Mouse (Mus musculus): Measurements from ENCODE around the gene Cpm. TPM values are rescaled to one million over a fixed set of nuclear protein-coding genes. Genes with fewer than 3 reads are reported as not detected.
A peak's percentile ranks its signal among the peaks of the same experiment; 100 is the strongest.

The Cpm gene
- polyA plus RNA-seq, 1 experiment from 2014 or later, result 6.2 TPM

DNA sequence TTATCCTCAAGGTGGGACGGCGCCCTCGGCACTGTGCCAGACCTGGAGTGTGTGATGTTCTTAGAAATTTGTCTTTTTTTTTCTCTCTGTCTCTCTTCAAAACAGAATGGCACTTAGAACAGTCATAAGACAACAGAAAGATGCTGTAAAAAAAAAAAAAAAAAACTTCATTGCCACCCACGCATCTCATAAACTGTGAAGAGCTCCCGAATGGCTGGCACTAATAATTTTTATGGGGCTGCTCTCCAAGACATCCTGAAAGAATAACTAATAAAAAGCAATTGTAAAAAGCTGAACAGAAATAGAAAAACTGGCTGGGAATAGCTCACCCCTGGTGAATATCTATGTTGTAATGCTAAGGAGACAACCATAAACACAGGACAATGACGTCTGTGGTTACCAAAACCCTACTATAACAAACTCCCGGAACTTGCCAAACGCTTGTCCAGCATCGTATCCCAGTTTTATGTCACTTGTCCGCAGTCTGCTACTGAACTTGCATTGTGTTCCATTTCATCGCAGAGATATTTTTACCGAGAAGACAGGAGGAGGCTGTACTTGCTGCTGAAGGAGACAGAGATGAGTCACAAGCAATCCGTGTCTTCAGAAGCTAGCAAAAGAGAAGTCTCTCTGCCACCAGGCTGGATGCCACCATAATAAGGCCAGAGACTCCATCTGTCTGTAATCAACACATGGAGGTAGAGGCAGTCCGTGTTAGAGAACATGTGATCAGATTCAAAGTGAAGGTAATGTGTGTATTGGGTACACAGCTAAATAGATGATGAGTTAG lies 25.3 kb upstream of the Cpm start:
- no peaks in the 10 kb centered on the region for H3K36me3 ChIP-seq
- no peak overlapping the region for H3K9ac ChIP-seq
- no peaks in the 10 kb centered on the region for H3K4me1 ChIP-seq (replicated peaks)
- H3K4me3 ChIP-seq, result no peak overlapping the region
- ATAC-seq (ENCODE audit: low read depth), result no peak
- H3K27me3 ChIP-seq, result no peaks in the 10 kb centered on the region
- H3K9me3 ChIP-seq, result no peaks in the 10 kb centered on the region
- 73% methylated on average over 14 of the region's 14 CpGs for WGBS
- H3K27ac ChIP-seq (replicated peaks), result 0 out of 2 replicates have a peak overlapping the region, but pooled peaks have one; percentile 49
- no peak overlapping the region for H3K4me2 ChIP-seq

DNA sequence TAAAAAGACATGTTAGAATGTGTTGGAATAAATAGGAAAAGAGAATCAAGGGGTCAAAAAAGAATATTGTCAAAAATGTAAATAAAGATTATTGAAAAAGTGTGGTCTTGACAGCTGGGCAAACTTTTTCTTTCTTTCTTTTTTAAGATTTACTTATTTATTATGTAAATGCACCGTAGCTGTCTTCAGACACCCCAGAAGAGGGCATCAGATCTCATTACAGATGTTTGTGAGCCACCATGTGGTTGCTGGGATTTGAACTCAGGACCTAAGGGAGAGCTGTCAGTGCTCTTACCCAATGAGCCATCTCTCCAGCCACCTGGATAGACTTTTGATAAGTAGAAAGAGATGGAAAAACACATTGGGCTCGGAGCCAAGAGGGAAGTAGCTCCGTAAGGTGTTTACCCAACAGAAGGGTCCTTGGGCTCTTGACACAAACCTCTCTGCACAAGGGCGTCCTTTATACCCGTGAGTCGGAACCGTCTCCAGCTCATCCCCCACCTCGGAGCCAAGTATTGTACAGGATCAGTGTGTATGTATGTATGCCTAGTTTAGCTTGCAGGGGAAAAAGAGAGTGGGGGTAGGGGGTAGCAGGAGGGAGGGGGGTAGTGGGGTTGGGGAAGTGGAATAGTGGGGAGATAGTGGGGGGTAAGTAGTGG lies 24.5 kb upstream of the Cpm start:
- Histone ChIP-seq H3K4me1 (replicated peaks) (no peaks in the 10 kb centered on the region), H3K9ac (no peak overlapping the region), H3K4me3 (no peak overlapping the region), H3K27me3 (no peaks in the 10 kb centered on the region), H3K36me3 (no peaks in the 10 kb centered on the region), H3K9me3 (no peaks in the 10 kb centered on the region), H3K27ac (replicated peaks) (no peak overlapping the region), H3K4me2 (no peak overlapping the region)
- 89% methylated on average over 8 of the region's 8 CpGs for WGBS
- ATAC-seq (ENCODE audit: low read depth), result no peak

DNA sequence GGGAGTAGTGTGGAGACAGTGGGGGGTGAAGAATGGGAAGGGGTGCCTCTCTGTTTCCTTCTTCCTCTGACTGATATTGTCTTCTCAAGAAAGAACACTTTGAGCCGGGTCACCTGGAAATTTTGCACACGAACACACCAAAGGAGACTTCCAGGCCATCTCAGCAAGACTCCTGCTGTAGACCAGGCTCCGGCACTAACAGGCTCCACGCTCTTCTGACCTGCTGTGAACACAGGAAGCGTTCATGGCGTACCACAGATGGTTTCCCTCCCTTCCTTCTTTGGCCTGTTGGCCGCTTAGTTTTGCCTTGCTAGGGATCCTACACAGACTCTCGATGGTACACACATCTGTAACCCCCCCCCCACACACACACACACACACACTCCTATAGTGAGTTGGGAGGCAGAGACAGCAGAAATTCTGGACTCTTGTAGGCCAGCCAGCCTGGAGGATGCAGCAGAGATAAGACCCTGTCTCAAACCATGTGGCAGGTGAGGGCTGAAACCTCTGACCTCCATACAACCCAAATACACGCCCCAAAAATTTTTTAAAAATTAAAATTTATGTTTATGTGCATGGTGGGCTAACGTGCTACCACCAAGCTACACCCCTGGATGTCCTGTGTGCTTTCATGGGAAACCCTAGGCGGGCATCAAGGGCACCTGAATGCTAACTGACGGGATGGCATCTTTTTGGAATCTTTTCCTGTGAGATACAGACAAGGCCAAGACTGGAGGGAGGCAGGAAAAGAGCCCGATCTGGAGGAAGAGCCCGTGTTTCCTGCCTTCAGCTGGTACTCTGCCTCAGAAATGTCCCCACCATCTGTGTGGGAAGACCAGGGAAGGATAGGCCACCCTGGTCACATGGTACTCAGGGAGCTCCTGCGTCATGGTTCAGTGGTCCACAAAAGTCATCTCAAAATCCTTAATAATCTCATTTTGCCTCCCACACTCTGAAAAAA lies 23.7 kb upstream of the Cpm start:
- Histone ChIP-seq H3K27ac (replicated peaks) (no peak overlapping the region), H3K36me3 (no peaks in the 10 kb centered on the region), H3K4me3 (no peak overlapping the region), H3K4me1 (replicated peaks) (no peaks in the 10 kb centered on the region), H3K4me2 (no peak overlapping the region), H3K9ac (no peak overlapping the region), H3K27me3 (no peaks in the 10 kb centered on the region), H3K9me3 (no peaks in the 10 kb centered on the region)
- 84% methylated on average over 15 of the region's 15 CpGs for WGBS
- ATAC-seq (ENCODE audit: low read depth), result no peak

DNA sequence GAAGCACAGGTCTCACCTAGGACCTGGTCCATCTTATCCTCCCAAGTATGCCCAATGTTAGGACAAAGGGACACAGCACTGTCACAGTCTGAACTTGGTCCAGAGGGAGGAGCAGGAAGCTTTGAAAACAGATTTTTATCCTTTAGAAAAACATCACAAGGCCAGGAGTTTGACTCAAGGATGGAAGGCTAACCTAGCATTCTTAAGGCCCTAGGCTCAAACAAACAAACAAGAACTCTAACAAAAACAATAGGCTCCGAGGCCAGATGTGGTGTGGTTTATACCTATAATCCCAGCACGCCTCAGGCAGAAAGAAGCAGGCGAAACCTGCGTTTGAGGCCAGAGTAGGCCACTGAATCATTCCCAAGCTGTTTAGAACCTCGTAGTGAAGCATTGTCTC lies 22.9 kb upstream of the Cpm start:
- H3K4me3 ChIP-seq, result no peak overlapping the region
- H3K4me2 ChIP-seq, result no peak overlapping the region
- no peaks in the 10 kb centered on the region for H3K27me3 ChIP-seq
- no peaks in the 10 kb centered on the region for H3K4me1 ChIP-seq (replicated peaks)
- no peaks in the 10 kb centered on the region for H3K36me3 ChIP-seq
- WGBS, result 85% methylated on average over 5 of the region's 5 CpGs
- no peak for ATAC-seq (ENCODE audit: low read depth)
- no peak overlapping the region for H3K9ac ChIP-seq
- no peak overlapping the region for H3K27ac ChIP-seq (replicated peaks)
- peaks cover 5% of the 10 kb centered on the region; the same call in 1 of the 2 replicates for H3K9me3 ChIP-seq

DNA sequence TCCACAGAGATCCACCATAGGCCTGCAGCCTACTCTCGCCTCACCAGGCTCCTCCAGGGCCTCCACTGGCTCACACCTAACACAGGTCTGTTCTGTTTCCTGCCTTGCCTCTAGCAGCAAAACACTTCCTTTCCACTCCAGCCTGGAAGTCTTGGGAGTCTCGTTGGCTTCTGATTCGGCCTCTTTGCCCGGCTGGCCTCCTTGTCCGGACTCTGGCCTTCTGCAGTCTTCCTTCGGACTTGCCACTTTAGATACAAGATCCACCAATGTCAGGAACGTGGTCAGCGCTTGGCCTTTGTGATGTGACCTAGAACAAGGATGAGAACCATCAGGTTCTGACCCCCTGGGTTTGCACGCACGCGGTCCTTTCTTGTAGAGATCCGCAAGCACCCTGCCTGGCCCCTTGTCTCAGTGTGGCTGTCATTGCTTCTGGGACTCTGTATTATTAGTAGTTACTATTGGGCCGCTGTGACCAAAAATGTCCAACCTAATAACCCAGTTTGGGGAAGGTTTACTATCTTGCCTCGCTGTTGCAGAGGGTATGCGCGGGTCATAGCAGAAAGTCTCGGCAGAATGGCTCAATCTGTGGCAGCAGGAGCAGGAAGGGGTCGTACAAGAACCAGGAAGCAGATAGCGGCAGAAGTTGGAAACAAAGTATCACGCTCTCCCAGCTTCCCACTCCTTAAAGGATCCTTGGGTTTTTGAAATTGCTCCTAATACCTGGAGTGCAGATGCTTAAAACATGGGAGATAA lies 22.1 kb upstream of the Cpm start:
- no peaks in the 10 kb centered on the region for H3K36me3 ChIP-seq
- no peak overlapping the region for H3K4me3 ChIP-seq
- H3K27me3 ChIP-seq, result no peaks in the 10 kb centered on the region
- H3K27ac ChIP-seq (replicated peaks), result no peak overlapping the region
- H3K4me1 ChIP-seq (replicated peaks), result no peaks in the 10 kb centered on the region
- WGBS, result 95% methylated on average over 20 of the region's 20 CpGs
- peaks cover 5% of the 10 kb centered on the region; the same call in 1 of the 2 replicates for H3K9me3 ChIP-seq
- ATAC-seq (ENCODE audit: low read depth), result no peak
- H3K4me2 ChIP-seq, result no peak overlapping the region
- no peak overlapping the region for H3K9ac ChIP-seq

DNA sequence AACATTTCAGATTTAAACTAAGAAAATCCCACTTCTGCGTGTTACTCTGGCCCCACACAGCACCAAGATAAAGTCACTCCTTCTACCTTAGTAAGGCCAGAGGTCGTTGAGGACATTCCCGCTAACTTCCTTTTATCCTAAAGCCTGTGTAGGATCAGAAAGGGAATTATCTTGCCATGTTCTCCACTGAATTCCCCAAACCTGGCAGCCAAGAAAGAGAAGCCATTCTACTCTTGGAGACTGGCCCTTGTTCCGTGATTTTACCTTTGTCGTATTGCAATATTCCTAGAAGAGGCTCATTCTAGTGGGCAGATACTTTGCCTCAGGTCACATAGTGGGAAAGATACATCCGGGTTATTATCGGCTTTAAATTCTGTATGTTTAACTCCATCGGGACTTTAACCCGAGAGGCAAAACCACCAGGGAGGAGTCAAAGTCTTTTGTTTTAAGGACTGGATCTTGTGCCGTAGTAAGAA lies 21.5 kb upstream of the Cpm start:
- Histone ChIP-seq H3K4me2 (no peak overlapping the region), H3K27ac (replicated peaks) (no peak overlapping the region), H3K9ac (no peak overlapping the region), H3K36me3 (no peaks in the 10 kb centered on the region), H3K4me1 (replicated peaks) (no peaks in the 10 kb centered on the region), H3K27me3 (no peaks in the 10 kb centered on the region), H3K9me3 (peaks cover 5% of the 10 kb centered on the region; the same call in 1 of the 2 replicates), H3K4me3 (no peak overlapping the region)
- ATAC-seq (ENCODE audit: low read depth), result no peak
- WGBS, result 93% methylated on average over 10 of the region's 10 CpGs

DNA sequence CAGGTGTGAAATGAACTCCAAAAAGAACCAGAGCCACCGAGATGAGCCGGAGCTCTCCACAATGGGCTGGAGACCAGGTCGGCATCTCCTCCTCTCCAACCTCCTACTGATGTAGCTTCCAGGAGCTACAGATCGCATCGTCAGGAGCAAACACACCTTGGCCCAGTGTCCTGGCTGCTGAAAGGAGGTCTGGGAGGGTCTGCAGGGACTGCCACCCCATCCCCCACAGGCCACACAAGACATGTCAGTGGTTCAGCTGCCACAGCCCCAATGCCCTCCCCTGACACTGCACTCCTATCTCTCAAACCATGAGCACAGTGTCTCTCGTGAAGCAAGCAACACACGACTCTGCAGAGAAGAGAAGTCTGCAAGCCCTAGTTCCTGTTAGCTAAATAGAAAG lies 20.8 kb upstream of the Cpm start:
- Histone ChIP-seq H3K4me3 (no peak overlapping the region), H3K9me3 (peaks cover 5% of the 10 kb centered on the region; the same call in 1 of the 2 replicates), H3K27me3 (no peaks in the 10 kb centered on the region), H3K4me2 (no peak overlapping the region), H3K4me1 (replicated peaks) (no peaks in the 10 kb centered on the region), H3K9ac (no peak overlapping the region), H3K27ac (replicated peaks) (no peak overlapping the region), H3K36me3 (no peaks in the 10 kb centered on the region)
- 92% methylated on average over 7 of the region's 7 CpGs for WGBS
- ATAC-seq (ENCODE audit: low read depth), result no peak

DNA sequence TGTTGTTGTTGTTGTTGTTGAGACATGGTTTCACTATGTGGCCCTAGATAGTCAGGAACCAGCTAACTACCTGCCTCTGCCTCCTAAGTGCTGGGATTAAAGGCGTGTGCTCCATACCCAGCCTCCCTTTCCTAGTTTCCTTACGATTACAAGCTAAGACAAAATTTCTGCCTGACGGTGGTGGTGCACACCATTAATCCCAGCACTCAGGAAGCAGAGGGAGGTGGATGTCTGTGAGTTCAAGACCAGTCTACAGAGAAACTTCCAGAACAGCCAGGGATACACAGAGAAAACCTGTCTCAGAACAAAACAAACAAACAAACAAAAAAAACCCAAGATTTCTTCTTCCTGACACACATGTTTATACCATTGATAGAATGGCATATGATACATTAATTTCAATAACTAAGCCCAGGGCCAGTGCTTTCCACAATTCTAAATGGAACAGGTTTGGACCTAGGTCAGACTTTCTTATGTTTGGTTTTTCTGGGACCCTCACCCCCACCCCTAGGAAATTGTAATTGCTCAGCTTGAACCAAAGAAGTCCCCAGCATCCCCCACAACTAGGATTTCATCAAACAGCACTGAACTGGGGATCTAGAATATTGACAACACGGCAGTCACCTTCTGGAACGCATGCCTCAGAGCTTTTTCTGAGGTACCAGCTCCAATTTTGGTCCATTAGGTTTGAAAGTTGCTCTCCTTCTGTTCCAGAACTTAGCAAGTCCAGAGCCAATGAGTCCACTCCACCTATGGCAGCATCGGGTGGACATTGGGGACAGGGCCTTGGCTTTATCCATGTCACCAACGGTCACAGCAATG lies 20.1 kb upstream of the Cpm start:
- 89% methylated on average over 7 of the region's 7 CpGs for WGBS
- peaks cover 5% of the 10 kb centered on the region; the same call in 1 of the 2 replicates for H3K9me3 ChIP-seq
- H3K36me3 ChIP-seq, result no peaks in the 10 kb centered on the region
- H3K4me3 ChIP-seq, result no peak overlapping the region
- no peaks in the 10 kb centered on the region for H3K27me3 ChIP-seq
- no peaks in the 10 kb centered on the region for H3K4me1 ChIP-seq (replicated peaks)
- H3K4me2 ChIP-seq, result no peak overlapping the region
- H3K27ac ChIP-seq (replicated peaks), result no peak overlapping the region
- H3K9ac ChIP-seq, result no peak overlapping the region
- ATAC-seq (ENCODE audit: low read depth), result no peak

DNA sequence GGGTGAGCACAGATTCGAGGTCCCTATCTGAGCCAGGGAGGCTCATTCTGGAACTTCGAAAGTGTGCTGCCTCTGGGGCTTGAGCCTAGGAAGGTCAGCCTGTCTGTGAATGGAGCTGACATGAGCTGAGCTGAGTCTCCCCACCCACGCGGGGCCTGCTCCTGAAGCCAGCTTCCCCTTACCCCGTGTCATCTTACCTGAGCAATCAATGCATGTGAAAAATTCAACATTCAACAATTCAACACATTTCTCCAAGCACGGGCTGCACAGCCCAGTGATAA lies 19.6 kb upstream of the Cpm start:
- Histone ChIP-seq H3K27ac (replicated peaks) (no peak overlapping the region), H3K36me3 (no peaks in the 10 kb centered on the region), H3K4me1 (replicated peaks) (no peaks in the 10 kb centered on the region), H3K4me3 (no peak overlapping the region), H3K4me2 (no peak overlapping the region), H3K9me3 (peaks cover 5% of the 10 kb centered on the region; the same call in 1 of the 2 replicates), H3K27me3 (no peaks in the 10 kb centered on the region), H3K9ac (no peak overlapping the region)
- ATAC-seq (ENCODE audit: low read depth), result no peak
- WGBS, result 92% methylated on average over 6 of the region's 6 CpGs

DNA sequence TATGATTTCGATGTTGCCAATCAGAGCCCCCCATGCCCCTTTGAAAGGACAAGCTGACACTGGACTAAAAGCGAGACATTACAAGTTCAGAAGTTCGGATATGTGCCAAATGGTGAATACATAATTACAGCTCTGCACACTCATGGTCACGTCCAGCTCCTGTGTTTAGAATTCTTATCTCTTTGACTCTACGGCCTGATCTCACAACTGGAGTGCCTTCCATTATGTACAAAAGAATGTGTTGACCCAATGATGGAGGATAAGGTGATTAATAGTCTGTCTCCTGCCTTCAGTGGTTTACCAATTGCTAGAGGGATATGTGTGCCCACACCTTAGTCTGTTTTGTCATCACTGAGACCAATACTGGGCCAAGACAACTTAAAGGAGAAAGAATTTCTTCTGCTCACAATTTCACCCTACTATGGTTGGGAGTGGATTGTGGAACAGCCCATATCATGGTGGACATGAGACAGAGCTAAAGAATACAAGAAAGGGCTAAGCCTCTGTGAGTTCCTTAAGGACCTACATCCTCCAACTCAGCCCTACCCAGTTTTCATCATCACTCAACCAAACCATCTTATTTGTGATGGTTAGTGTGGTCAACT lies 19.0 kb upstream of the Cpm start:
- H3K27ac ChIP-seq (replicated peaks), result no peak overlapping the region
- ATAC-seq (ENCODE audit: low read depth), result no peak
- no peaks in the 10 kb centered on the region for H3K4me1 ChIP-seq (replicated peaks)
- 96% methylated on average over 5 of the region's 5 CpGs for WGBS
- H3K9ac ChIP-seq, result no peak overlapping the region
- peaks cover 5% of the 10 kb centered on the region; the same call in 1 of the 2 replicates for H3K9me3 ChIP-seq
- H3K4me2 ChIP-seq, result no peak overlapping the region
- H3K36me3 ChIP-seq, result no peaks in the 10 kb centered on the region
- H3K27me3 ChIP-seq, result no peaks in the 10 kb centered on the region
- H3K4me3 ChIP-seq, result no peak overlapping the region
